Mouse (Mus musculus) limb, embryonic 12.5 days (tissue): ENCODE measurements at regions not wholly inside any gene's neighbourhood (a gene's known extent, or its start where the extent isn't known, plus 50 kb on each side); places are given as distances from the start of the nearest gene placed in this dataset.

Experiments used
- ATAC-seq: fragments of 200-750 bp; cut with Nextera tagmentation; 2 replicates; pipeline ENCODE4 v1.8.0; 2017; ENCODE audit warnings: low read depth, moderate TSS enrichment; ENCODE audit not compliant: insufficient number of reproducible peaks, insufficient read depth, low FRiP score, low TSS enrichment
- H3K27ac ChIP-seq: fragments of 300-500 bp; sonication (generic); 2 replicates; pipeline ENCODE4 v1.5.1; 2016; ENCODE audit warnings: mild to moderate bottlenecking, moderate library complexity
- H3K27me3 ChIP-seq: fragments of 300-500 bp; sonication (generic); 2 replicates; pipeline ENCODE4 v1.6.1; 2016; ENCODE audit warnings: mild to moderate bottlenecking, moderate library complexity
- H3K36me3 ChIP-seq: fragments of 300-500 bp; sonication (generic); 2 replicates; pipeline ENCODE4 v1.6.1; 2016; ENCODE audit warnings: mild to moderate bottlenecking, moderate library complexity
- H3K4me1 ChIP-seq: fragments of 300-500 bp; sonication (generic); replicated peaks from 2 replicates; pipeline ENCODE4 v1.6.1; 2016
- H3K4me2 ChIP-seq: fragments of 300-500 bp; sonication (generic); 2 replicates; pipeline ENCODE4 v1.6.1; 2016; ENCODE audit warnings: mild to moderate bottlenecking, moderate library complexity
- H3K4me3 ChIP-seq: fragments of 300-500 bp; sonication (generic); replicated peaks from 2 replicates; pipeline ENCODE4 v1.5.1; 2016; ENCODE audit warnings: mild to moderate bottlenecking
- H3K9ac ChIP-seq: fragments of 300-500 bp; sonication (generic); replicated peaks from 2 replicates; pipeline ENCODE4 v1.6.1; 2016; ENCODE audit warnings: mild to moderate bottlenecking, moderate library complexity
- H3K9me3 ChIP-seq: fragments of 300-500 bp; sonication (generic); 2 replicates; pipeline ENCODE4 v1.6.1; 2016; ENCODE audit warnings: mild to moderate bottlenecking, moderate library complexity
- WGBS: fragments of 180-500 bp; shearing (Covaris S2); methylation state at CpG from one replicate; pipeline ENCODE4 v1.1.7; 2016; 5-methylcytosine and 5-hydroxymethylcytosine counted together

GRCm38 (mm10) chr13:60364778-60365672 is 187.9 kb upstream of the Gas1 start:
- H3K27ac ChIP-seq: peak overlapping the region; percentile 87
- H3K36me3 ChIP-seq: no peaks in the 10 kb centered on the region
- H3K4me3 ChIP-seq: no peak overlapping the region
- WGBS: 20% methylated on average over 13 of the region's 13 CpGs
- peak overlapping the region; percentile 23 for H3K4me2 ChIP-seq
- peak; percentile 94 for ATAC-seq
- H3K4me1 ChIP-seq: peaks cover 47% of the 10 kb centered on the region
- 0 out of 2 replicates have a peak, but pooled peaks cover 3% of the 10 kb centered on the region for H3K9me3 ChIP-seq
- no peaks in the 10 kb centered on the region for H3K27me3 ChIP-seq
- no peak overlapping the region for H3K9ac ChIP-seq

- no peak for ATAC-seq
- Histone ChIP-seq H3K9me3 (no peaks in the 10 kb centered on the region), H3K4me1 (peaks cover 46% of the 10 kb centered on the region), H3K27ac (peak overlapping the region; percentile 35; the same call in 1 of the 2 replicates), H3K4me2 (no peak overlapping the region), H3K9ac (no peak overlapping the region), H3K36me3 (no peaks in the 10 kb centered on the region), H3K27me3 (no peaks in the 10 kb centered on the region), H3K4me3 (no peak overlapping the region)
- 69% methylated on average over 4 of the region's 4 CpGs for WGBS
Measured at GRCm38 (mm10) chr13:60369216-60369615, 192.1 kb upstream of the Gas1 start.

GRCm38 (mm10) chr13:60371656-60372055 is 194.5 kb upstream of the Gas1 start:
- H3K27me3 ChIP-seq: no peaks in the 10 kb centered on the region
- no peaks in the 10 kb centered on the region for H3K9me3 ChIP-seq
- no peak overlapping the region for H3K4me2 ChIP-seq
- peaks cover 30% of the 10 kb centered on the region for H3K4me1 ChIP-seq
- no peaks in the 10 kb centered on the region for H3K36me3 ChIP-seq
- H3K27ac ChIP-seq: no peak overlapping the region
- ATAC-seq: no peak
- 70% methylated on average over 2 of the region's 2 CpGs for WGBS
- H3K9ac ChIP-seq: no peak overlapping the region
- no peak overlapping the region for H3K4me3 ChIP-seq

- WGBS: 46% methylated on average over 2 of the region's 2 CpGs
- Histone ChIP-seq H3K4me2 (no peak overlapping the region), H3K36me3 (no peaks in the 10 kb centered on the region), H3K27ac (peak overlapping the region; percentile 71), H3K9me3 (0 out of 2 replicates have a peak, but pooled peaks cover 4% of the 10 kb centered on the region), H3K9ac (no peak overlapping the region), H3K27me3 (no peaks in the 10 kb centered on the region), H3K4me3 (no peak overlapping the region), H3K4me1 (peaks cover 9% of the 10 kb centered on the region)
- peak; percentile 76 for ATAC-seq
Measured at GRCm38 (mm10) chr13:60376705-60377104, 199.5 kb upstream of the Gas1 start.

GRCm38 (mm10) chr13:60382855-60383254 is 205.7 kb upstream of the Gas1 start:
- Histone ChIP-seq H3K27ac (no peak overlapping the region), H3K27me3 (no peaks in the 10 kb centered on the region), H3K4me3 (no peak overlapping the region), H3K36me3 (no peaks in the 10 kb centered on the region), H3K4me2 (no peak overlapping the region), H3K9me3 (0 out of 2 replicates have a peak, but pooled peaks cover 4% of the 10 kb centered on the region), H3K4me1 (0 out of 2 replicates have a peak, but pooled peaks cover 4% of the 10 kb centered on the region), H3K9ac (no peak overlapping the region)
- ATAC-seq: no peak
- 86% methylated on average over 2 of the region's 2 CpGs for WGBS

GRCm38 (mm10) chr13:60398836-60399235 is 202.9 kb upstream of the Dapk1 start:
- Histone ChIP-seq H3K36me3 (no peaks in the 10 kb centered on the region), H3K27me3 (no peaks in the 10 kb centered on the region), H3K9me3 (peaks cover 4% of the 10 kb centered on the region; the same call in 1 of the 2 replicates), H3K27ac (0 out of 2 replicates have a peak overlapping the region, but pooled peaks have one; percentile 20), H3K4me2 (no peak overlapping the region), H3K4me3 (no peak overlapping the region), H3K4me1 (peaks cover 4% of the 10 kb centered on the region), H3K9ac (no peak overlapping the region)
- WGBS: 63% methylated on average over 2 of the region's 2 CpGs
- no peak for ATAC-seq

- H3K36me3 ChIP-seq: no peaks in the 10 kb centered on the region
Measured at GRCm38 (mm10) chr13:60400764-60401487, 200.8 kb upstream of the Dapk1 start.

GRCm38 (mm10) chr13:60403471-60403870 is 198.3 kb upstream of the Dapk1 start:
- no peak overlapping the region for H3K4me2 ChIP-seq
- H3K27me3 ChIP-seq: no peaks in the 10 kb centered on the region
- no peak for ATAC-seq
- WGBS: 90% methylated on average over 3 of the region's 3 CpGs
- no peak overlapping the region for H3K4me3 ChIP-seq
- H3K27ac ChIP-seq: no peak overlapping the region
- peaks cover 4% of the 10 kb centered on the region; the same call in 1 of the 2 replicates for H3K9me3 ChIP-seq
- H3K4me1 ChIP-seq: peaks cover 4% of the 10 kb centered on the region
- no peak overlapping the region for H3K9ac ChIP-seq
- H3K36me3 ChIP-seq: no peaks in the 10 kb centered on the region

More at GRCm38 (mm10) chr13:60400764-60401487, 200.8 kb upstream of the Dapk1 start:
- H3K4me1 ChIP-seq: peaks cover 4% of the 10 kb centered on the region
- ATAC-seq: no peak
- no peak overlapping the region for H3K4me2 ChIP-seq
- no peak overlapping the region for H3K4me3 ChIP-seq
- no peaks in the 10 kb centered on the region for H3K27me3 ChIP-seq
- peak overlapping the region; percentile 45 for H3K27ac ChIP-seq
- H3K9ac ChIP-seq: no peak overlapping the region
- peaks cover 4% of the 10 kb centered on the region; the same call in 1 of the 2 replicates for H3K9me3 ChIP-seq
- WGBS: 62% methylated on average over 3 of the region's 3 CpGs

- Histone ChIP-seq H3K36me3 (no peaks in the 10 kb centered on the region), H3K27me3 (no peaks in the 10 kb centered on the region), H3K27ac (no peak overlapping the region), H3K9ac (no peak overlapping the region), H3K4me2 (no peak overlapping the region), H3K4me3 (no peak overlapping the region), H3K4me1 (peaks cover 24% of the 10 kb centered on the region), H3K9me3 (no peaks in the 10 kb centered on the region)
- ATAC-seq: no peak
- 93% methylated on average over 4 of the region's 4 CpGs for WGBS
Measured at GRCm38 (mm10) chr13:60407344-60407743, 194.4 kb upstream of the Dapk1 start.

GRCm38 (mm10) chr13:60409706-60410502 is 191.8 kb upstream of the Dapk1 start:
- WGBS: 5% methylated on average over 14 of the region's 14 CpGs
- Histone ChIP-seq H3K27ac (peak overlapping the region; percentile 96), H3K36me3 (no peaks in the 10 kb centered on the region), H3K4me2 (peak overlapping the region; percentile 22), H3K9me3 (no peaks in the 10 kb centered on the region), H3K4me3 (no peak overlapping the region), H3K27me3 (no peaks in the 10 kb centered on the region), H3K4me1 (peaks cover 24% of the 10 kb centered on the region), H3K9ac (no peak overlapping the region)
- peak; percentile 94 for ATAC-seq
